Mouse (Mus musculus) layer of hippocampus, adult 8-10 months (tissue): ENCODE data around the gene Olfr470. TPM values are rescaled to one million over a fixed set of nuclear protein-coding genes. Genes with fewer than 3 reads are reported as not detected.
"Not testable (repeated sequence)": the region's sequence is repeated elsewhere in the genome, so short reads cannot be mapped to it uniquely, and the experiment has no call there.

Experiments used
- DNase-seq, 2 experiments: peaks; one replicate each; pipeline ENCODE4 v3.0.0; 2022; ENCODE audit warnings: low spot score in 2 of 2
- total RNA-seq, 4 experiments: library from RNA; stranded (reverse); gene quantifications; 2 replicates each; pipeline ENCODE4 v1.2.4; 2022

Olfr470 gene
- total RNA-seq, result not detected

DNA sequence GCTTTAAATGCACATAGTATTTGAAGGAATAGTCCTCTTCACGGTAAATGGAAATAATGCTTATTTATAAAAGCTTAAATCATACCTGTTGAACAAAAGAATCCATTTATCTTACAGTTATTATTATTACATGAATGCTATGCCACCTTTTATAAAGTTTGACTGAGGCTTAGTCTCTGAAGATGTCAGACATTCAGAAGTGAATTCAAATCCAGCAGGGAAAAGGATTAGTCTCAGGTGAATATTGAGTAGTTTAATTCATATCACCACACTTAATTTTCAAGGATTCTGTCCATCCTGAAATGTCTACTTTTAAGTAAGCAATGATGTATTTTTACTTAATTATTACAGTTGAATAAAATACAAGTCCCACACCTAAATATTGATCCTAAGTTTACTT, at the start of gene Olfr470:
TSS of gene Olfr470 (minus strand) at position 101 of the 400 bp plus-strand sequence.
- not testable (repeated sequence) for DNase-seq

DNA sequence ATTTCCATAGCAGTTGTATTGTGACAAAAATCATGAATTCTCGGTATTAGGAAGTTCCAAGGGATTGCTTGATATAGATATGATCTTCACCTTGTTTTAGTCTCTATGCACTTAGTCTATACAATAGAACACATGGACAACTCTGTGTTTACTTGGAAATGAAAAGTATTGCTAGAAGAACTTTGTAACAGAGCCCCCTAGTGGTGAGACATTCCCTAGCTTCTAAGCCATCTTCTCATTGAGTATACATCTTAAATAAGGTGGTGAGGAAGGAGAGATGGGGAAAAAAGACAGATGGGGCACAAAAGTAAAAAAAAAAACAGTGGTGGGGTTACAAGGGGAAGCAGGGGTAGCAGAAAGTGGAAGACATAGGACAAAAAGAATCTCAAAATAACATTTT, 5.6 kb downstream of the Olfr470 start:
- DNase-seq, result no peak

- not testable (repeated sequence) for DNase-seq
These were observed 21.8 kb downstream of the Olfr470 start, which contains the start of gene Olfr469 for GRCm38 (mm10) chr7:107825441-107825840. Olfr469 (minus strand) TSS chr7:107825541.

DNA sequence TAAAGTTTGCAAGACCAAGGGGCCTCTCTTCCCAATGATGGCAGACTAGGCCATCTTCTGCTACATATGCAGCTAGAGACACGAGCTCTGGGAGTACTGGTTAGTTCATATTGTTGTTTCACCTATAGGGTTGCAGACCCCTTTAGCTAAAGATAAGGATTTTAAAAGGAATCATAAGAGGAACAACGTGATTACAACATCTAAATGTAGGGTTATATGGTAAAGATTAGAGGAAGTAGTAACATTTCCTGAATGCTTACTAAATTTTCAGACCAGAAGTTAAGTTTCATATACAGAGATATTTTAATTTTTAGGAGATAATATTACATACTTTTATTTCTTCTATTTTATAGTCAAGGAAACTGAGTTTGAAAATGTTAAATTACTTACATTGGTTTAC, 23.4 kb downstream of the Olfr470 start:
- not testable (repeated sequence) for DNase-seq

- DNase-seq, result no peak
These were observed 27.8 kb downstream of the Olfr470 start for GRCm38 (mm10) chr7:107819442-107819841.

- DNase-seq, result no peak
These were observed 35.3 kb downstream of the Olfr470 start, which contains the start of gene Olfr467 for GRCm38 (mm10) chr7:107811963-107812362. Olfr467 (plus strand) TSS chr7:107812263.

DNA sequence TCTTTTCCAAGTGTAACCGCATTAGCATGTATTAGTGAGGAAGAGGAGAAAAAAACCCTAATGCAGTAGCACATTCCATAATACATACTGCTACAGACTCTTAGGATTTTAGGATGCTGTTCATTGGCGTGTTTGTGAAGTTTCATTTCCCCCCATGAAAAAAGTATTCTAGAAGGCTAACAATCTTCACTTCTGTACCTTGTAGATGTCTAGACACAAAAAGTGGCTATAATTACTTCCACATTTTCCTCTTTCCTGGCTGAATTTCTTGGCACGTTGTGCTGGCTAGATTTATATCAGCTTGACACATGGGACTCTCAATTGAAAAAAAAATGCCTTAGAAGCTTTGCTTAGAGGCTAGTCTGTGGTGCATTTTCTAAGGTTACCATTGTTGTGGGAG, 45.2 kb downstream of the Olfr470 start:
- DNase-seq, result no peak

DNA sequence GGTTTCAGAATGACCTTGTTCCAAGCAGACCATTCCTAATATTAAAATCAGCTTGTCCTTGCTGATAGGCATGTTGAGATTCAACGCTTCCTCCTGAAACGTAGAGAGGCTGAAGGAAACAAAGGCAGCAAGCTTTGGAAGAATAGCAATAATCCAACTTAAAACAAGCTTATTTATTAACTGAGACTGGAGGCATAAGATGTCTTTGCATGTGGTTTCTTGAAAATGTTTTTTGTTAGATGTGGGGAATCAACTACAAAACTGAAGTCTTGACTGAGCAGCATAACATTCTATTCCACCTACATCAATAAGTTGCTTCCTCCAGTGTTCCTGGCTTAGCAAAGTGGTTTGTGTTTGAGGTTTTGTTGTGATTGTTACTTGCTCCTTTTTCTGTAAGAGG, 46.2 kb downstream of the Olfr470 start, which contains the start of gene Ovch2:
TSS of gene Ovch2 (minus strand) at position 101 of the 400 bp plus-strand sequence.
- DNase-seq, result no peak

GRCm38 (mm10) chr7:107796500-107796899, 50.8 kb downstream of the Olfr470 start:
- DNase-seq, result no peak

Other genes with a start within 250 kb of the Olfr470 start
- gene 5330417H12Rik, start 222.3 kb downstream of the Olfr470 start, total RNA-seq, result not detected
- gene Cyb5r2, start 89.5 kb downstream of the Olfr470 start, total RNA-seq, result under 1 TPM in 3 of 4 experiments, not detected in 1; 0.16 to 0.43 (median 0.27) TPM
- gene Ovch2, start 46.3 kb downstream of the Olfr470 start, total RNA-seq, result not detected
- gene Olfr467, start 35.2 kb downstream of the Olfr470 start, total RNA-seq, result not detected
- not detected for gene Olfr469, start 21.9 kb downstream of the Olfr470 start, total RNA-seq
- under 1 TPM in 1 of 4 experiments, not detected in 3; 0.11 TPM for gene Olfr472, start 50.4 kb upstream of the Olfr470 start, total RNA-seq
- gene Olfr473, start 83.0 kb upstream of the Olfr470 start, total RNA-seq, result not detected
- not detected for gene Olfr474, start 107.2 kb upstream of the Olfr470 start, total RNA-seq
- gene Olfr476, start 117.3 kb upstream of the Olfr470 start, total RNA-seq, result not detected
- not detected for gene Olfr477, start 139.2 kb upstream of the Olfr470 start, total RNA-seq
- not detected for gene Olfr478, start 186.5 kb upstream of the Olfr470 start, total RNA-seq
- not detected for gene Olfr479, start 203.2 kb upstream of the Olfr470 start, total RNA-seq
- not detected for gene Olfr480, start 219.9 kb upstream of the Olfr470 start, total RNA-seq
- not detected for gene Olfr481, start 232.4 kb upstream of the Olfr470 start, total RNA-seq